Mouse (Mus musculus) lung, postnatal 0 days (tissue): Measurements from ENCODE around the gene Pld1.

Source experiments
- CTCF ChIP-seq: IDR thresholded peaks from 2 replicates; pipeline ENCODE4 v1.5.1; 2016; ENCODE audit warnings: antibody characterized with exemption, mild to moderate bottlenecking
- EP300 ChIP-seq: IDR thresholded peaks from 2 replicates; pipeline ENCODE4 v1.6.1; 2016; ENCODE audit warnings: antibody characterized with exemption, mild to moderate bottlenecking, control low read depth

GRCm38 (mm10) chr3:27918656-27919436 lies 19.6 kb upstream of the Pld1 start:
- TF ChIP-seq CTCF (no peak), EP300 (no peak)
